Mouse (Mus musculus): ENCODE measurements around the gene Ric1. TPM values are rescaled to one million over a fixed set of nuclear protein-coding genes. Genes with fewer than 3 reads are reported as not detected.

The Ric1 gene
- total RNA-seq (2023): 29.3 TPM

GRCm38 (mm10) chr19:29521637-29522435 lies at the start of gene Ric1:
TSS of gene Ric1 (plus strand) at chr19:29522282.

GRCm38 (mm10) chr19:29647651-29648549 lies 125.8 kb downstream of the Ric1 start, which contains the start of gene Ermp1:
TSS of gene Ermp1 (minus strand) at chr19:29648415.

Other genes with a start within 250 kb of the Ric1 start
- 4.8 TPM for gene Insl6, start 196.9 kb upstream of the Ric1 start, total RNA-seq (2023)
- not detected for gene Rln1, start 187.6 kb upstream of the Ric1 start, total RNA-seq (2023)
- 187 TPM for gene Plgrkt, start 154.9 kb upstream of the Ric1 start, total RNA-seq (2023)
- 24.1 TPM for gene Cd274, start 154.8 kb upstream of the Ric1 start, total RNA-seq (2023)
- 1.4 TPM for gene Pdcd1lg2, start 111.4 kb upstream of the Ric1 start, total RNA-seq (2023)
- gene Ermp1, start 126.1 kb downstream of the Ric1 start, total RNA-seq (2023): 19.7 TPM
- not detected for gene Mlana, start 175.5 kb downstream of the Ric1 start, total RNA-seq (2023)

Data from CD4-positive naive resting alpha-beta T cell, adult 57 days (primary cell).